Mouse (Mus musculus): ENCODE data around the gene Nfe2l2.

- TF ChIP-seq CEBPB (IDR thresholded peaks at IDR 0.05; ENCODE audit: insufficient read depth, poor library complexity, severe bottlenecking) = no peak
- TF ChIP-seq POLR2A (IDR thresholded peaks at IDR 0.05; ENCODE audit: insufficient read length, low read depth) = no peak
These were observed 33.8 kb downstream of the Nfe2l2 start for GRCm38 (mm10) chr2:75670446-75671336.
